Mouse (Mus musculus) MEL-GATA-1-ER (cell line): ENCODE data around the gene Eif5a.

Experiments used
- DNase-seq: peaks from one replicate; pipeline ENCODE4 v3.0.0-alpha.2; 2012; ENCODE audit warnings: low read depth; ENCODE audit errors: extremely low read depth

Eif5a gene

DNA sequence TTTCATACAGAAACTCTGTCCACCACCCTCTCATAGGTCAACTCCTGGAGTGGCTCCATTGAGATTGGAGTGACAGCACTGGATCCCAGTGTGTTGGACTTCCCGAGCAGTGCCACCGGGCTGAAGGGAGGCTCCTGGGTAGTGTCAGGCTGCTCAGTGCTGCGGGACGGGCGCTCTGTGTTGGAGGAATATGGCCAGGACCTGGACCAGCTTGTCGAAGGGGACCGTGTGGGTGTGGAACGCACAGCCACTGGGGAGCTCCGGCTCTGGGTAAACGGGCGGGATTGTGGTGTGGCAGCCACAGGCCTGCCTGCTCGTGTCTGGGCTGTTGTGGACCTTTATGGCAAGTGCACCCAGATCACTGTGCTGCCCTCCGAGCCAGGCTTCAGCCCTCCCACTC lies 18.8 kb downstream of the Eif5a start:
- DNase-seq: no peak

DNA sequence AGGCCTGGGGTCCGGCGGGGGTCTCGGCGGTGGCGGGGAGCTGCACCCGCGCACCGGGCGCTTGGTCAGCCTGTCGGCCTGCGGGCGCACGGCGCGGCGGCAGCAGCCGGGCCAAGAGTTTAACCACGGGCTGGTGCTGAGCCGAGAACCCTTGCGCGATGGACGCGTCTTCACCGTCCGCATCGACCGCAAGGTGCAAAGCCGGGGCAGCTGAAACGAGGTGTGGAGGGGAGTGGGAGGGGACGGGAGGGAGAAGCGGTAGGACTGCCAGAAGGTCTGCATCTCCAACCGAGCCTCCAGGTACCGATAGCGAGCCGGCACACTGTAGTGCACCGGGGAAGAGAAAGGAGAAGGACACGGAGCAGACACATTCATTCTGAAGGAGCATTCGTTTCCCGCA lies 19.8 kb downstream of the Eif5a start:
- DNase-seq: no peak

DNA sequence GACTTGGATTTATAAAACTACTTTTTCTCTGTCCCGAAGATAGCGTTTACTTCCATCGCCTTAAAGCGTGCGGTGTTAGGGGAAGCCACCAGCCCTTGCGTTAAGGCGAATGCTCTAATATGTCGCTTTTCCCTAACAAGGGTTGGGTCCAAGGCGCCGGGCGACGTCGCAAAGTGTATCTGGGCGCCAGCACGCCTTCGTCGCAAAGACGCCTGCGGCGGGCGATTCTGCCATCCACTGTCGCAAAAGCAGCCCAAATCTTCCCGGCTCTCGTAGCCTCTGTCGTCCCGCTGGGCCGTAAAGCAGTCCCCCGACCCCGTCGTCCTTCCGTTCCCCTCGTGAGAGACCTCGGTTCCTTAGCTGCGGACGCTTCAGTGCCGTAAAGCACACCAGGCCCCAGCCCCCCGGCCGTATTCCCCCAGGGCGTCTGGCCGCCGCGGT lies 20.3 kb downstream of the Eif5a start:
- peak; percentile 98 for DNase-seq

DNA sequence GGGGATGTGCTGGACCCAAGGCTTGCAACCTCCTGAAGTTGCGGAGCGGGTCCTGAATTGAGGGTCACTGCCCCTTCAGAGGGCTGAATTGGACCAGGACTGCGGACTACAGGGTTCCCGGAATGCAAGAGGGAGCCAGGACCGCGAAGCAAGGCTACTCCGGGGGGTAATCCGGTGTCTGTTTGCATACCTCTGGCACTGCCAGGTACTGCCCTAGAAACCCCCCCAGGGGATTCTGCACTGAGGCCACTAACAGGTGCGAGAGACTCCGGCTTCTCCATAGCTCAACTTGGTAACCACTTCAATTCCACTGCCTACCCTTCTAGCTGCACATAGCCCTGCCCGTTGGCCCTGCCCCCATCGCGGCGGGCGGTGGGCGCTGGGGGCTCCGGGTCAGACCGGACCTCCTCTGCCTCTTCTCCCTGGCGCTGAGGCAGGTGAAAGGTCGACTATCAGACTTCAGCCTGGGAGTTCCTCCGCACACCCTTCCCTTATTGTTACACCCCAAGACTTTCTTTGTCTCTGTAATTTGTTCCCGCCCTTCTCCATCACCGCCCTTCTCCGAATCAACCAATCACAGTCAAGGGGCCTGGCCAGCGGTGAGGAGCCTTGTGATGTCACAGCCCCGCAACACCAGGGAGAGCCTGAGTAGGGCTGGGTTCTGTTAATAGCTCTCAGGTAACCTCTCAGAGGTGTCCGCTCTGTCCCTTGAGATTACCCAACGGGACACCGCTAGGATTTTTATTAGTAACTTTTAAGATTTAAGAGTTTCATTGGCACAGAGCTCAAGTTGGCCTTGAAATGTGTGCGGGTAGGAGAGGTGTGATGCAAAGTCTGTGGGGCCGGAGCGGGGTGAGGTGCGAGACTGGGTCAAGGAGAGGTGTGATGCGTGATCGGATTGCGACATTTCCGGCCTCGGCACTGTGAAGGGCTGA lies 21.0 kb downstream of the Eif5a start, which contains the start of the genes 2810408A11Rik and Neurl4:
Gene 2810408A11Rik (minus strand): TSS at position 517 of the 935 bp plus-strand sequence.
Gene Neurl4 (plus strand): TSS at position 602 of the 935 bp plus-strand sequence.
- peak; percentile 94 for DNase-seq

DNA sequence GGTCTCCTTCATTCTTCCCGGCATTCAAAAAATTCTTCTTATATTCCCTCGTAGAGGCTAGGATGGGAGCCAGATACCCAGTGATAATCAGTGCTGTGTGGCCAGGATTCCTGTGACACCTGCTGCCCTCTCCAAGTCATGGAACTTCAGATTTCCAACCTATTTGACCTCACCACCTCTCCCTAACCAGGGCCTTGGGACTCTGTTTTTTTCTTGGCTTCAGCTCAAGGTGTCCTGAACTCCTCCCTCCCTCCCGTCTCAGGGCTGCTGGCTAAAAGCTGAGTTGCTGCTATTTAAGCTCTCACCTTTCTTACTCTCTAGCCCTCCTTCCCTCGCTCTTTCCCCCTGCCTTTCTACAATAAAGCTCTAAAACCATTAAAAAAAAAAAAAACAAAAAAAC lies 21.9 kb downstream of the Eif5a start:
- no peak for DNase-seq

DNA sequence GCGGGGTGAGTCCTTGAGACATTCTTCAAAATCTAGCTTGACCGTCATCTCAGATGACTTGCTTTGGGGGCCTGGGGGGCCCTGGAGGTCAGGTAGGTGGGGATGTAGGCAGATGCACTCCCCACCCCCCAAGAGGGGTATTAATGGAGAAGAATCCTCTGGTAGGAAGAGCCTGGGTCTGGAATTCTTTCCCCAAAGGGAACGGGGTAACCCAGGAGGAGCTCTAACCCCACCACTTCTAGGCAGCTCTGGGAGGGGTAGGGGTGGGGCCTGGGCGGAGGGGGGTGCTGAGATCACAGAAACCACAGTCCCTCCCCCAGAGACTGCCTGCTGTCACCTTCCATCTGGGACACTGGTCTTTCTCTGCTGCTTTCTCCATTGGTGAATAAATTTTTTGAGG lies 26.5 kb downstream of the Eif5a start, which contains the start of gene Acap1:
Gene Acap1 (minus strand): TSS at position 249 of the 400 bp plus-strand sequence.
- no peak for DNase-seq

DNA sequence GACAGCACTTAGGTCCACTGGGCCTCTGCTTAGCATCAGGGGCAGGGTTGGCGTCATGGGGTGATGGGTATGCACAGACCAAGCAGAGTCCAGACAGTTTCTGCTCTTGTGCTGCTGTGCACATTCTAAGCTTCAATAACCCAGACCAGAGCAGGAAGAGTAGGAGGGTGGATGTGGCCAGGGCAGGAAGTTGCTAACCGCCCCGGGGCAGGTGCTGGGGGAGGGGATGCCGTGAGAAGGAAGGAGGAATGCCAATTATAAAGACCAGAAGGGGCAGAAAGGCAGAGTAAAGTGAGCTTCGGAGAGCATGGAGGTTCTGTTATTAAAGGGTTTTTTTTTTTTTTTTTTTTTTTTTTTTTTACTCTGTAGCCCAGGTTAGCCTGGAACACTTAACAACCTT lies 27.1 kb downstream of the Eif5a start:
- no peak for DNase-seq

DNA sequence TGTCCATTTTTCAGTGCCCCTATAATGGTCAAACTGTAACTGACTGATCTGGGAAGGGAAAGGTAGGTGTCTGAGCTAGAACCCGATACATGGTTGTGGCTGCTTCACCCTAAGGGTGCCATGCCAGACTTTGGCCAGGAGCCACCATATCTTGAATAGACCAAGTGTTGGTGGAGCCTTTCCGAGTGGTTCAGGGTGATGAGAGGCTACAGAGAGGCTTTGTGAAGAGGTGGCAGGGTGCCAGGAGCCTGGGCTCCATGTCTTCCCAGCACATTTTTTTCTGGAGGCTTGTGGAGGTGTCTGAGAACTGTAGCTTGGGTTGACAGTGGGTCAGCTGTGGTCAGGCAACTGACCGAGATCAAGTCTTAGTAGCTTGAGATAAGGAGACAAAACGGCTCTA lies 30.3 kb downstream of the Eif5a start:
- DNase-seq: no peak

DNA sequence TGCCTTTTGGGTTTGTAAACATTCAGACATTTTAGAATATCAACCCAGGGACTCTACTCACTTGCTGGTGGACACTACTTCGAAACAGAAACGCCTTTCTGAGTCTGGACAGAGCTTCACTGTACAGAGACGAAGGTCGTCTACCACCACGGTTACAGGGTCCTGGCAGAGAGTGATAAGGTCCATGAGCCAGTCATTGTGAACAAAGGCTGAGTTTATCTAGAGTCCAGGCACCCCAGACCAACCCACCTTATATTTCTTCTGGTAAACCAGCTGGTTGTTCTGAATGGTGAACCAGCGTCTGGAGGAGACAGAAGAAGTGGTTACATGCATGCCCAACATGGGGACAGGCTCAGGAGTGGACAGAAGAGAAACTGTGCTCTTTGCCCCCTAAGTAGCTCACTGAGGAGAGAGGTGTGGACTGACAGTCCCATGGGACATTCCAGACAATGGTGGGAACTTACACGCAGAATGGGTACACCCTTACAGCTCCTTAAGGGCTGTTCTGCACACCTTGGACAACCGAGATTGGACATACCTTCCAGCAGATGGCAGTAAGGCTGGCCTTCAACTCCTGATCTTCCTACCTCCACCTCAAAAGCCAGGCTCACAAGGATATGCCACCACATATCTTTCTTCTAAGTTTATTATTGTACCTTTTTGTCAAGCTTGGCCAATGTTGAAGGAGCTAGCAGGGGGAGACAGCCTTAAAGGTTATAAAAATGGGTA lies 34.7 kb downstream of the Eif5a start:
- no peak for DNase-seq

DNA sequence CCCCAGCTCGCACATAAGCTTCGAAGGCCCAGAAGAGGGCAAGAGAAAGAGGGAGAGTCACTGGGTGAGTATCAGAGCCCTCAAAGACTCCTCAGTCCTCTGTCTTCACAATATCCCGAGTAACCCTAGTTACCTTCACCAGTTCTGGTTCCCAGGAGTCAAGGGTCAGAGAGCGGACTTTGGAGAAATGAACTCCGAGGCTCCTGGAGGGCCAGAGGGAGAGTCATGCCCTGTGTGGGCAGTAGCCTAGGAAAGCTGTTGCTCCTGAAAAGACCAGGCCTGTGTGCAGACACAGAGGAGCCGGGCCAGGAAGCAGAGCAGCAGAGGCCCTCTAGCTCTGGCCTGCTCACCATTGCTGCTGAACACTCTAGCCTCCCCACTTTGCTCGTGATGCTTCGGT lies 37.1 kb downstream of the Eif5a start:
- DNase-seq: no peak

DNA sequence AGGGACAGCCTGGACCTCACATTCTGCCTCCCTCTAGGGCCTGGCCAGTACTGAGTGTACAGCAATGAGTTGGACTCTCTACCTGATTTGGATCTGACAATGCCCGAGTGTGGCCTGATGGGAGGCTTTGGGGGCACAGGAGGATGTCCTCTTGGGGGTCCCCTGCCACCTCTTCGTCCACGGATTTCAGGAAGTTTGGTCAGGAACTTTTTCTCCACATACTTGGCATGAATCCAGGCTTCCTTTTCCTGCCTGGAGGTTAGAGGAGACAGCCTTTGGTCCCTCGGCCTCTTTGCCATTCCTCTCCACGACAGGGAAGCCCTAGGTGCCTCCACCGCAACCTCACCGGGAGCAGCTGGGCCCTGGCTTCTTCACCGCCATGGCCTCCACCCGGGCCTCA lies 37.5 kb downstream of the Eif5a start:
- no peak for DNase-seq

DNA sequence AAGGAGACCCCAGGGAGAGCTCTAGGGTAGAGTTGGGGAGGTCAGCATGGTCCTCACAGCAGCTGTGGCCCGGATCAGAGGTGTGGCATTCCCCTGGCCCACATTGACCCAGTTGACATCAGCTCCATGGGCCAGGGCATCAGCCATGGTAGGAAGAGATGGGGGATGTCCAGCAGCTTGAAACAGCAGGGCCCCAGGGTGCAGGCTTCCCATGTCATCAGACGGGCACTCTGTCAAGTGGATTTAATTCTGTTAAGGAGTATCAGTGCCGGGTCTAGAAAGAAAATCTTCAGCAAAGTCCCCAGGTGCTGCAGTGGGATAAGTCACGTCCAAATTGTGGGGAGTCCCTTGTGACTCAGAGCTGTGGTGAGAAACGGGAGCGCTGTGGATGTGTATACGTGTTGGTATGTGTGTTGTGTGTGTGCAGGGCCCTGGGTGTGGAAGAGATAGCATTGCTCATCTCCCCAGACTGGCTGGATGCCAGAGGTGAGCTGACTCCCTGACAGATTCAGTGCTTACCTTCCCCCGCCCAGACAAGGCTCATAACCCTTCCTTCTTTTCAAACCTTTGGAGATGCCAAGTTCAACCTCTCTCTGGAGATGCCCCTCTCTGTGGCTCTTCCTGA lies 38.1 kb downstream of the Eif5a start:
- no peak for DNase-seq

DNA sequence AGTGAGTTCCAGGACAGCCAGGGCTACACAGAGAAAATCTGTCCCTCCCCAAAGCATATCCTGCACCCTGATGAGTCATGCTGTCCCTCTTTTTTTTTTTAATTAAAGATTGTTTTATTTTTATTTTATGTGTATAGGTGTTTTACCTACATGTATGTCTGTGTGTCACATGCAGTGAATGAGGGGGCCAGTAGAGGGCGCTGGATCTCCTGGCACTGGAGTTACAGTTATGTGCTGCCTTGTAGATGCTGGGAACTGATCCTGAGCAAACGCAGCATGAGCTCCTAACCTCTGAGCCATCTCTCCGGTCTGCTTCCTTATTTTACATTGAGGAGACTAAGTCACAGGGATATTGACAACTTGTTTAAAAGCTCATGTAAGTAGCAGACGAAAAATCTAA lies 38.7 kb downstream of the Eif5a start:
- no peak for DNase-seq

DNA sequence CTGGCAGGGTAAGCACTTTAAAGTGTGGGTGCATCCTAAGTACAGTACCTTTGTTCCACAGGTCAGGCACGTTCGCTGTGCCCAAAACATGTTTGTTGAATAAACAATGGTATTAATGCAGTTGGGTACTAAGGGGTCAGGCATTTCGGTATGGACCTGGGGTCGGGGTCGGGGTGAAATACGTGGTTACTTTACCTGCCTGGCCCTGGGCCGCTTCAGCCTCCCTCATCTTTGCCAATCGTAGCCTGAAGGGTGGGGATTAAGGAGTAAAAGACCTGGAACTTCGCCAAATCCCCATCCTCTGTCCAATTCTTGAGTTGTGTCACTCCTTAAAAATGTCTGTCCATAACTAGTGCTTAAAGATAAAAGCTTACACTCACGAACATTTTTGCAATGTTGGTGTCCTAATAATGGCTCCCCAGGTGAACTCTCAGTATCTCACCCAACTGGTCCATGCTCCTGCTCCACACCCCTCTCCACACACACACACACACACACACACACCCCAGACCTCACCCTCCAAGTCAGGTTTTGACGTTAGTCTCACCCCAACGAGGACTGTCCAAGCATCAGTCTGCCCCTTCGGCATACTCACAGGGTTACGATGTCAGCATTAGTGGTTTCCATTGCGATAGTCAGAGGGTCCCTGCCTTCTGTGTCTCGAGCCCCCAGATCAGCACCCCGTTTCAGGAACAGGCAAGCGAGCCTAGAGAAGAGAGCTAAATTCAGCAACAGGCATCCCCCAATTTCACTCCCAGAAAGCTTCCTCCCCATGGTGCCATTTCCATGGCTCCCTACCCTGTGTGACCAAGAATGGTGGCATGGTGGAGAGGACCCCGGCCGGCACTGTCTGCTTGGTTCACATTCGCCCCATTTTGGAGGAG lies 39.7 kb downstream of the Eif5a start:
- DNase-seq: no peak

DNA sequence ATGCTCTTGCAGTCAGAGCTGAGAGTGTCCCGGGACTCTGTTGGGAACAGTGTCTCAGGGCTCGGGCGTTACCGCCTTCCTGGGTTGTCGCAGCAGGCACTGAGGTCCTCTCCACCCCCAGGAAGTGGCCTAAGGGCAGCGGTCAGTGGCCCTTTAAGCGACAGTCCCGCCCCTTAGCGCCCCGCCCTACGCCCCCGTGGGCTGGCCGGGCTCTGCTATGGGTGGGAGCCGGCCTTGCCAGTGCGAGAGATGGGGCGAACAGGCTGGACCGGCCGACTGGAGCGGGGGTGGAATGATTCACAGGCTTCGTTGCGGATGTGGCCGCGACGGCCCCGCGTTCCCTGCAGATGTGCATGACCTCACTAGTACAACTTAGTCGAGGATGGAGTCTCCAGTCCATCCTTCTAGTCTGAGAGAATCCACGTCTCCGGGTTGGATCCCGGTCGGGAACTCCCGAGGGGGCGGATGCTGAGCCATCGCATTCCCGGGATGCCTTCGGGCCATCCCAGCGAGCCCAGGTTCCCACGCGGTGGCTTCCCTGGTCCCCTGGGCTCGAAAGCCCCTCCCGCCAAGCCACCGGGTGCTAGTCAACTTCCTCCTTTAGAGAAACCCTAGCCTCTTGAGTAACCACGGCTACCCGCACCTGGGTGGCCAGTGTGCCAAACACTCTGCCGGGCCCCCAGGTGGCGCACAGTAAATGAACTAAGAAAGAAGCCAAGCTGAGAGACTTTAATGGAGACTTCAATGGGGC lies 40.7 kb downstream of the Eif5a start, which contains the start of gene Kctd11:
Gene Kctd11 (minus strand): TSS at position 554 of the 751 bp plus-strand sequence.
- DNase-seq: no peak

DNA sequence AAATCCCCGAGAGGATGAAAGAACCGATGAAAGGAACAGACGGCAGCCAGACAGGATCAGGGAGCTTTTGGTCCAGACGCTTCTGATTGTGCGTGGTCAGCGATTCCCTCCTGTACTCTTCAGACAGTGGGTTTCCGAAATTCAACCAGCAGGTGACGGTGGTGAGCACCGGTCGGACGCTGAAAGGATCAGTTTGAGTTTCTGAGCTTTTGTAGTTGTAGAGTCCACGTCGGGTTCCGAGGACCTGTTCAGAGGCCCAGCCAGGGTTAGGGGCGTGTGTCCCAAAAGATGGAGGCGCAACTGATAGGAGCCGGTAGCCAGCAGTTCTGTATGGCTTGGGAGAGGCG lies 41.3 kb downstream of the Eif5a start:
- DNase-seq: no peak

DNA sequence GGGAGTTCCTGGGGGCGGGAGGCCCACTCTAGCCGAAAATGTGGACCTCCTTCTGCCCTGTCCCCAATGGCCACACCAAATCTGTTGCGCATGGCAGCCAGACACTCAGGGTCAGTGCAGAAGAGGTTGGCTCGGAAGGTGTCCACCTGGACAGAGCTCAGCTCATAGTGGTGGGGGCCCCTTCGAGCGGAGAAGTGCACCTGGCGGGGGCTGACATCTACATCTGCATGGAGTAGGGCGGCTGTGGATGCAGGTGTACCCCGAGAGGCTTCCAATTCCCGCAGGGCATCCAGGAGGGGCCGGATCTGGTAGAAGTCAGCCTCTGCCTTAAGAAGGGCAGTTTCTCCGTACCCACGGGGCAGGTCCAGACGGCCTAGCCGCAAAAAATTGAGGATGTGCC lies 42.0 kb downstream of the Eif5a start:
- DNase-seq: no peak

DNA sequence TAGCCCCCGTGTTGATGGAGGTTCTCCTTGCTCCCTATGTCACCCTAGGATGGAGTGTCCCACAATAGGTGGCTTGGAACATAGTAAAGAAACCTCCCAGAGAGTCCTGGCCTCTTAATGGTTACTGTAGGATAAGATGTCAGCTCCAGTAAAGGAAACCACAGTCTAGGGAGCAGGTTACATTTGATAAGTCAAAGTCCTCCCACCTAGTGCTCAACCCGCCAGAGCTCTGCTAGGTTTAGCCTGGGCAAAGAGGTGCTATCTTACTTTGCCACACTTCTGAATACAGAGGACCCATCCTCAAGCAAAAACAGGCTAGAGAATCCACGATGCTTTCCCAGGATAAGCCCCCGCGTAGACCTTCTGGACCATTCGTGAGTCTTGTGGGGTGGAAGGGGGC lies 42.8 kb downstream of the Eif5a start:
- DNase-seq: peak; percentile 66

DNA sequence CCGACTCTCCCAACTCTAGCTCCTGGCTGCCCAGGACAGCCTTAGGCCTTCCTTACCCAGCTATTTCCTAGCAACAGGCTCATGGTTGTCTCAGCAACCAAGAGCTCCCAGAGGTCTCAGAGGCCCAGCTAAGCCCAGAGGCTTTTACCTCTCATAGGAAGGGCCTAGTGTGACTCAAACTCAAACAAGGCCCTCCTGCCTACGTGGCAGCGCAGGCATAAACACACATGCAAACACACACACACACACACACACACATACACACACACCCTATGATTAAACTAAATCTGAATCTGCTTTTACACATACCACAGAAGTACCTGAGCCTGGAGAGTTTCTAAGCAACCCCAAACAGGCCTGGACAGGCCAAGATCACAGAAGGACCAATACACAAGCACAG lies 43.4 kb downstream of the Eif5a start:
- no peak for DNase-seq

DNA sequence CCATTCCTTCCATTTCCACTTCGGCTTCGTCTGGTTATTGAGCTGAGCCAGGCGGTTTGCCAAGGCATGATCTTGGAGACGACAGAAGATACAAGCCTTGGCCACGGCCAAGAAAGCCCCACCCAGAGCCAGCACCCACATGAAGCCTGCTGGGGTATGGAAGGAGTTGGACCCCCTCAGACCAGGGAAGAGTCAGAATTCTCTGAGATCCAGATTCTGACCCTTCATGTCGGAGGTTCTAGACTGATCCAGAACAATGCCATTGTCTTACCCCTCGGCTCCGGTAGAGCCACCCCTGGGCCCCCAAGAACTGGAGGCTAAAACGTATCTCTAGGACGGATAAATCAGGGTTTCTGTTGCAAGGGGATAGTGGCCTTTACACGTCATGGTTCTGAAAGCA lies 43.9 kb downstream of the Eif5a start, which contains the start of gene Tmem95:
Gene Tmem95 (minus strand): TSS at position 141 of the 400 bp plus-strand sequence.
- DNase-seq: no peak
